Mouse (Mus musculus) thymus, adult 2 months (tissue): ENCODE measurements at regions not wholly inside any gene's neighbourhood (a gene's known extent, or its start where the extent isn't known, plus 50 kb on each side); places are given as distances from the start of the nearest gene placed in this dataset.

ENCODE experiments used
- CTCF ChIP-seq: fragments of 200-500 bp; IDR thresholded peaks from 2 replicates; pipeline ENCODE4 v1.5.1; 2012; ENCODE audit warnings: mild to moderate bottlenecking, control low read depth, low read length, moderate library complexity, borderline replicate concordance; ENCODE audit not compliant: control insufficient read depth, poor library complexity, insufficient read depth; ENCODE audit errors: extremely low read depth
- POLR2A ChIP-seq: fragments of 200-500 bp; IDR thresholded peaks from 2 replicates; pipeline ENCODE4 v1.6.1; 2012; ENCODE audit warnings: mild to moderate bottlenecking, low read length, control low read depth, moderate library complexity; ENCODE audit not compliant: control insufficient read depth, poor library complexity, insufficient read depth; ENCODE audit errors: extremely low read depth

- TF ChIP-seq CTCF: no peak
- no peak for TF ChIP-seq POLR2A
Measured at GRCm38 (mm10) chr11:19111916-19112575, 93.3 kb upstream of the Meis1 start.
